Mouse (Mus musculus) testis, postnatal 10 days (tissue): Measurements from ENCODE around the gene Ppp6r3.
"Not testable (repeated sequence)": the region's sequence is repeated elsewhere in the genome, so short reads cannot be mapped to it uniquely, and the experiment has no call there.

ENCODE experiments used
- DNase-seq: peaks from one replicate; pipeline ENCODE4 v3.0.0; 2021; ENCODE audit warnings: low spot score

The Ppp6r3 gene

GRCm38 (mm10) chr19:3575276-3575631 is 295 bp downstream of the Ppp6r3 start:
- peak; percentile 87 for DNase-seq

GRCm38 (mm10) chr19:3574593-3575094 is 905 bp downstream of the Ppp6r3 start:
- no peak for DNase-seq

- no peak for DNase-seq
Measured at GRCm38 (mm10) chr19:3564309-3564708, 11.2 kb downstream of the Ppp6r3 start.

GRCm38 (mm10) chr19:3562752-3563151 is 12.8 kb downstream of the Ppp6r3 start:
- no peak for DNase-seq

GRCm38 (mm10) chr19:3562298-3562697 is 13.3 kb downstream of the Ppp6r3 start:
- DNase-seq = no peak

GRCm38 (mm10) chr19:3556169-3556827 is 19.3 kb downstream of the Ppp6r3 start:
- DNase-seq = no peak

GRCm38 (mm10) chr19:3554785-3555184 is 20.8 kb downstream of the Ppp6r3 start:
- no peak for DNase-seq

GRCm38 (mm10) chr19:3551573-3552159 is 23.9 kb downstream of the Ppp6r3 start:
- no peak for DNase-seq

- no peak for DNase-seq
Measured at GRCm38 (mm10) chr19:3550101-3550500, 25.4 kb downstream of the Ppp6r3 start.

GRCm38 (mm10) chr19:3549263-3549662 is 26.3 kb downstream of the Ppp6r3 start:
- no peak for DNase-seq

- no peak for DNase-seq
Measured at GRCm38 (mm10) chr19:3548311-3548710, 27.2 kb downstream of the Ppp6r3 start.

GRCm38 (mm10) chr19:3544995-3545394 is 30.6 kb downstream of the Ppp6r3 start:
- DNase-seq = no peak

- no peak for DNase-seq
Measured at GRCm38 (mm10) chr19:3542591-3542990, 33.0 kb downstream of the Ppp6r3 start.

- no peak for DNase-seq
Measured at GRCm38 (mm10) chr19:3540997-3541396, 34.6 kb downstream of the Ppp6r3 start.

- DNase-seq = no peak
Measured at GRCm38 (mm10) chr19:3540254-3540653, 35.3 kb downstream of the Ppp6r3 start.

GRCm38 (mm10) chr19:3539456-3539855 is 36.1 kb downstream of the Ppp6r3 start:
- no peak for DNase-seq

GRCm38 (mm10) chr19:3537658-3538057 is 37.9 kb downstream of the Ppp6r3 start:
- no peak for DNase-seq

- no peak for DNase-seq
Measured at GRCm38 (mm10) chr19:3534945-3535344, 40.6 kb downstream of the Ppp6r3 start.

- not testable (repeated sequence) for DNase-seq
Measured at GRCm38 (mm10) chr19:3533266-3533966, 42.1 kb downstream of the Ppp6r3 start.

- no peak for DNase-seq
Measured at GRCm38 (mm10) chr19:3532717-3533260, 42.8 kb downstream of the Ppp6r3 start.

- DNase-seq = no peak
Measured at GRCm38 (mm10) chr19:3529781-3530180, 45.8 kb downstream of the Ppp6r3 start.

- no peak for DNase-seq
Measured at GRCm38 (mm10) chr19:3528646-3529045, 46.9 kb downstream of the Ppp6r3 start.

GRCm38 (mm10) chr19:3527531-3527930 is 48.0 kb downstream of the Ppp6r3 start:
- no peak for DNase-seq
